Mouse (Mus musculus): ENCODE data around the gene Lmo1.

The Lmo1 gene

GRCm38 (mm10) chr7:109174949-109175669 is at the start of gene Lmo1:
Gene Lmo1 (minus strand): TSS chr7:109175207.
- peak; percentile 24 for DNase-seq

- DNase-seq = no peak
These were observed 46.7 kb upstream of the Lmo1 start for GRCm38 (mm10) chr7:109221716-109222110.

DNA sequence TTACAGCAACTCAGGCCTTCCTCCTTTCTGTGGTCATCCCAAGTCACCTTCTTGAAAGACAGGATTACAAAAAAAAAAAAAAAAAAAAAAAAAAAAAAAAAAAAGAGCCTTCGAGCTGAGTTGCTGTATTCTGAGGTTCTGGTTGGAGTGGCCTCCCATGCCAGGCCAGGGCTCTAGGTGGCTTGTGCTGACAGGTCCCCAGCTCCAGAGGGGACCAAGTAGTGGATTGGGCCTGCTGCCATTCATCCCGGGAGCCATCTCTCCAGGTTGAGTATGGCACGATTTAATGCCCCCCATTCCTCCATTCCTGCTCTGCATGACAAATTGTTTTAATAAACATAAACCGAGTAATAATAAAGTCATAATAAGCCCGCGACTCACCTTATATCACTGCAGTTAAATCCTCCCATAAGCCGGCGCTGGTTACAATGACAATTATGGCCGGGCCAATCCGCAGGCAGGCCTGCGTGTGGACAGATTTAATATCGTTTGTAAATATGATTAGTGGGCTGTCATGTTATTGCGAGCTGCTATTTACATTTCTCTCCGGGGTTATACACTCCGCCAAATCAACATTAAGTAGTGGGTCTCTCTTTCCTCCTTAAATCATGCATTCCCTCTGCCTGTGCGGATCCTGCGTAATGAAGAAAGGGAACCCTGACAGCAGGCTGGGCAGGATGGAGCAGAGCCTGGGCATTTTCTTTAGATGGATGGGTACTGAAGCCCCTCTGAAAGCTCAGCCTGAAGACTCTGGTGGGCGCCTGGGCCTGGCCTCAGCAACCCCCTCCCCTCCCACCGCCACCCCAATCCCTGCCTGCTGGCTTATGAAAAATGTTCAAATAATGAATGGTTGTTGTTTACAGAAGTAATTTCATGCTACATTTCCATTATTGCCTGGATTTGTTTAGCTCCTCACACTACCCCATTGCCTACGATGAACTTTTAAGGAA is 46.0 kb upstream of the Lmo1 start:
- DNase-seq = no peak

DNA sequence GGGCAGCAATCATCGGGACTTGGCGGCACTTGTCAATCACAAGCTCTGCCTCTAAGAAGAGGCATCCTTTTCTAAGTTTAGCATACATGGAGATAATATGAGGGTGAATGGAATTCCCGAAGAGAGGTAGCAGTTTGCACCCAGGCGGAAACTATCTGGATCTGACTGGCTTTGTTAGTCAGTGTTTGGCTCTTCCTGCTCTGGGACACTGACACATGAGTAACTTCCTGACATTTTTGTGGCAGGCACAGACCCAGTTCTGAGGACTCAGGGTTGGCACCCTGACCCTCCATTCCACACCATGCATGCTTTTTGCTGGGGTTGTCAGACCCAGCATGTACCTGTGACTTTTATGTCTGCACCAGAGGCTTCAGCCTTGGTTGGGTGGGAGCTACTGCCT is 45.0 kb upstream of the Lmo1 start:
- DNase-seq = no peak

GRCm38 (mm10) chr7:109218977-109219271 is 43.9 kb upstream of the Lmo1 start:
- no peak for DNase-seq

DNA sequence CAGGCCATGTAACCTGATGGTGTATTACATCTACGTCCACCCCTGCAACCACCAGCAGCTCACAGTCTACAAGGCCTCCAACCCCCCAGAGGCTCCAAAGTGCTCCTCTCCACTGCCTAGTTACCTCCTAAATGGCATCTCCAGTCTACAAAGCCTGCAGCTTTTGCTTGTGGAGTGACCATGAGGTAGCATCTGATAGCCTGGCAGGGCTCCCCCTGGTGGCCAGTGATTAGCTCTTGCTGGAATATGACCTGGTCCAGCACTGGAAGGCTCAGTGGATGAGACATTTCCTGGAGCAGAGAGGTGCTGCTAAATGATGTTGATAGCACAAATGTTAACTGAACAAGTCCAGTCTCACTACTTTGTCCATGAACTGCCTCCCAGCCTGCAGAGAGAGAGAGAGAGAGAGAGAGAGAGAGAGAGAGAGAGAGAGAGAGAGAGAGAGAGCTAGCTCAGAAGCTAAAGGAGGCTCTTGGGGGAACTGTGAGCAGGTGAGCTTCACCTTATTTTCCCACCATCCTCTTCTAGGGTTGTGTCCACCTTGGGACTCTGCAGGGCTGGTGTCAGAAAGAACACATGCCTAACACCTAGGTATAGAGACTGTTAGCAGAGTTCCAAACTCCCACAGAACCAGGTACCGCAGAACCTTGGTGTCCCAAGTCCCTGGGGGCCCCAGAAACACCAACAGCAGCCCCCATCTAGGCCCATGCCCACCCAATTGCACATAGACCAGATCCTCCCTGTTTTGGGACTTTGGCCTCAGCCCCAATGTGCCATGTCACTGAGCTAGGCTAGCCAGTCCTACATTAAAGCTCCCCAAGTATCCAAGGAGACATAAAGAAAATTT is 43.3 kb upstream of the Lmo1 start:
- DNase-seq = peak; percentile 69

GRCm38 (mm10) chr7:109209804-109210203 is 34.8 kb upstream of the Lmo1 start:
- no peak for DNase-seq

GRCm38 (mm10) chr7:109207811-109208210 is 32.8 kb upstream of the Lmo1 start:
- DNase-seq = no peak

DNA sequence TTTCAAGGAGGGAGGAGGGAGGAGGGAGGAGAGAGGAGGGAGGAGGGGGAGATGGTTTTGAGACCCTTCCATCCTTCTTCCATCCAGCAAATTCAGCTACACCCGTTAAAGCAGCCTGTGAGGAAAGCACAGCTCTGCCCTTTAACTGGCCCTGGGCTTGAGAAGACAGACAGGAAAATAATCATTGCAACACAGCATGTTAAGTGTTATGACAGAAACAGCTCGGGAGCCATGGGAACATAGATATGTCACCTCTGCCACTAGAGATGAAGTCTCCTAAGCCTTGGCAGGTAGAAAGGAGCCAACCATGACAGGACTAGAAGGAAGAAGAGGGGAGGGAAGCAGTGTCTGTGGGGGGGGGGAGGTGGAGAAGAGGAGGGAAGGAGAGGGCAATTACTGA is 31.4 kb upstream of the Lmo1 start:
- DNase-seq = no peak

DNA sequence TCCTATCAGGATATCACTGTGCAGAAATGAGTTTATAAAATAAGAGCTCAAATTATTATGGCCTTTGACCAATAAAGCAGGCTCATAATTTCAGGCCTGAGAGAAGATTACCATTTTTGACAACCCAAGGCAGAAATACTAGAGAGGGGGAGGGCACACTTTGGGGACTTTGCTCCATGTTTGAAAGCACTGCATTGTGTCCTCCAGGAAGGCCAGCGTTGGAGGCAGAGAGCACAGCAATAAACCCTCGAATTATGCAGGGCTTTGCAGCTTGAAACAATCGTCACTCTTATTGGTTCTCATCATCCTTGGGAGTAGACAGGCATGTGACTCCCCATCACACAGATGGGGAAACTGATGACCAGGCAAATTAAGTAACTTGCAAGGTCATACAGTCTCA is 28.1 kb upstream of the Lmo1 start:
- DNase-seq = no peak

- no peak for DNase-seq
These were observed 25.6 kb upstream of the Lmo1 start for GRCm38 (mm10) chr7:109200559-109200958.

DNA sequence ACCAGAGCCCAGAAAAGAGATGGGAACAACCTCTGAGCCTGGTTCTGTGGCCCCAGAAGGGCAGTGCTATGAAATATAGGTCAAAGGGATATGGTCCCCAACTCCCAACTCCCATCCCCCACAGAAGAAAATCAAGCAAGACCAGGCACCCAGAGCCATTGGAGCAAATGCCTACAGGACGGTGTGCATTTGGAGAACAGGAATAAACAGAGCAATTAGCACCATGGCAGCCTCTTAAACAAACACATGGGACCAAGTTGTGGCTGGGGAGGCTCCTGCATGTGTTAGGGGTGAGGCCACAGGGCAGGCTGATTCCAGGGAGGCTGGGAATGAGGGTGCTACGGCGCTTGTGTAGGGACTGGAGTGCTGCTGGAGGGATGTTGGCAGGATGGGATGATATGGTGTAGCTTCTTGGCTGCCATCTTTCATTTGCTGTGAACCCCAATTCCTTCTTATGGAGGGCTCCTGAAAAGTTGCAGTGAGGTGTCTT is 22.2 kb upstream of the Lmo1 start:
- no peak for DNase-seq

DNA sequence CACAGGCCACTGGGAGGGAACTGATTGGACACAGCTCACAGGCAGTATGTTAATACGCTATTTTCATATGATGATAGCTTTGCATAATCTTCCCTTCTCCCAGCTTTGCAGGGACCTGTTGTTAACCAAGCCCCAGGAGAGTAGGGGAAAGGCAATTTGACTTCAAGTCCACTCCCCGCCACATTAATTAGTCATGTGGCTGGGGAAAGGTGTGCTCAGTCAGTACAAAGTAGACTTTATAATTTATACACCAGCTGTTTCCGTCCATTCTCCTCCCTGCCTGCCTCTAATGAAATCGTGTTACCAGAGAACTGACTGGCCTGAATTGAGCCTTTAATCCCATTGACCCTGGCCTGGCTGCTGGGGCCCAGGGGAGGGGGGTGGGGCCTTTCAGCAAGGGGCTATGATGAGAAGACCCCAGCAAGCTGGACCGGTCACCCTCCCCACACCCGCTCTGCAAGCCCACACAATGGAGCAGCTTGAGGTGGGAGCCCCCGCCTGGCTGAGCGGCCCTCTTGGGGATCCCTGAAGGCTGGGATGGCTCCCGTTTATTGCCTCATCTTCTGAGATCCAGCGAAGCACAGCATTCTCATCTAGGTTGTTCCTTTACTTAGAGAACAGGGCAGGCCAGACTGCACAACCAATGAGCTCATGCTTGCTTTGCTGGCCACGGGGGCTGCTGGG is 21.5 kb upstream of the Lmo1 start:
- DNase-seq = no peak

DNA sequence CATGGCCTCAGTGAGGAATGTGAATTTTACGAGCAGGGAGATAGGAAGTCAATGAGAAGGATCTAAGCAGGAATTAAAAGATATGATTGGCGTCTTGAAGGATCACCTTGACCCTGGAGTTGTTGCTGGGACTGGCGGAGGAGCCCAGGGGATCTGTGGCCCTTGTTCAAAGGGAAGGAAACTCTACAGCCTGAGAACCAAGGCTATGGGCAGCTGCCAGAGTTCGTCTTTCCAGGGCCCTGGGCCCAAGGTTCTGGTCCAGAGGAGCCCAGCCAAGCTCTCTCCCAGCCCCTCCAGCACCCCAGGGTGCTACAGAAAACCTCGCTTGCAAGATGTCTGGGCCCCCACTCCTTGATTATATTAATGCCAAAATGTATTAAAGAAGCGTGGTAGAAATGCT is 21.0 kb upstream of the Lmo1 start:
- DNase-seq = no peak

DNA sequence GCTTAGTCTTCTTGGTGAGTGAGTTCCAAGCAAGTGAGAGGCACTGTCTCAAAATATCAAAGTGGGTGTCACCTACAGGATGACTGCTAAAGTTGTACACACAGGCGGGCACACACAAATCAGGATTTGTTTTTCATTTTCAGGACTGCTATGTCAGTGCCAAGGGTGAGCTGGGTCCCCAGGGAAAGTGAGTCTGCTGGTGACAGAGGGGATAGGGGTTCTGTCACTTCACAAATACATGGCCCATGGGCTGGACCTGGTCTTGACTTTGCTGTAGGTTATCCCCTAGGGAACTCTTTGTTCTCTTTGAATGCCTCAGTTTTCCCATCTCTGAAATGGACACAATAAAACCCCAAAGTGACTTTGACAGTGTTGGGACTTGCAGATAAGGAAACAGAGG is 19.8 kb upstream of the Lmo1 start:
- DNase-seq = no peak

DNA sequence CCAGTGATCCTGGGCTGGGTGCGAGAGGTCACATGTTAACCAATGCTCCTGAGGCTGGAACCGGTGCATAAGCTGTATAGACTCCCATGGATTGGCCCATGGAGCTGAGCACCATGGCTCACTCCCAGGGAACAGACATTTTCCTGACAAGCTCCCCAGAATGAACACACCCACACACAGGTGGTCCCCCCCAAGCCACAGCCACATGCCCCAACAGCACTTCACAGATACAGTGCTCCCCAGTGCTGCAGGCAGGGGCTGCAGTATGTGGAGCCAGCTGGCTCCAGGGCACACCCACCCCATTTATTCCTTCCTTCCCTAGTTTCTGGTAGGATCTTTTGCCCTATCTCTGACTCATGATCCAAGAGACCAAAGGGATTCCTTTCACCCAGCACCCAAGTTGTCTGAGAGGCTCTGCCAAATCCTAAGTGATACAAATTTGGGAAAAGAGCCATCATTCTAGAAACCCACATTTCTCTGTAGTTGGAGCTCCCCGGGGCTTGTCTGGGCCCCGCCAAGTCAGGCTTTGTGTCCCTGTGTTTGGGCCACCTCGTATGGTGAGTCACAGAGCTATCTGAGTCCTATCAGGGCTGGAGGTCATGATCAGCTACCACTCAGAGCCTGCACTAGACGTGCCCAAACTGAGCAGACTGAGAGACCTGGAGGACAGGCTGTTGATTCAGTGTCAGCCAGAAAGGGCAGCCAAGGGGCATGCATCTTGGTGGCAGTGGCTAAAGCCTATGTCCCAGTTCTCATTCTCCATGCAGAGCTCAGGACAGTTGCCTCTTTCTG is 12.4 kb upstream of the Lmo1 start:
- no peak for DNase-seq

DNA sequence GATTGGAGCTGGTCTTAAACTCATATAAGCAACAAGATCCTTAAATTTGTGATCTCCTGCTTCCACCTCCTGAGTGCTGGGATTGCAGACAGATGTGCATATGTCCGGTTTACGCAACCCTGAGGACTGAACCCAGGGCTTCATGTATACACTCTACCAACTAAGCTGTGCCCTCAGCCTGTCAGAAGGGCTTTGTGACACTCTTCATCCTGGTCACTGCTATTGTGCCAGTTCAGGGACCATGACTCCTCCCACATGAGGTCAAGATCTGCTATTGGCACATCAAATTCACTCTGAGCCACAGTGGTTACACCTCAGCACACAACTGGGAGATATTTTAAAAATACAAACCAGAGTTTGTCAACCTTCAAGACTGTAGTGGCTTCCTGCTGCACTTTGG is 11.0 kb upstream of the Lmo1 start:
- no peak for DNase-seq

DNA sequence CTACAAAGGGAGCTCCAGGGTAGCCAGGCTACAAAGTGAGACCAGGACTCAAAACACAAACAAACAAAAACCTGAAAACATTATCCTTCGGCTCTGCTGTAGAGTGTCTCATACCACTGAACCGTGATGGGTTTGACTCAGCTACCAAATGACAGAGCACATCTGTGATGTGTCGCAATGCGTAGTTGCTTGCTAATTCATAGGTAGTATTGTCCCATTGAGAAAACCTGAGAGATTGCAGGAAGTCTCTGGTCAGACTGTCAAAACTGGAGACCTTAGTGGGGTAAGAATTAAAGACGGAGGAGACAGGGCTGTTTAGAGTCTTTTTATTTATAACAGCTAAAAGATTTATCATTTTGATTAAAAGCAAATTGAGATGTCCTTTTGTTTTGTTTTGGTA is 10.6 kb upstream of the Lmo1 start:
- DNase-seq = no peak

DNA sequence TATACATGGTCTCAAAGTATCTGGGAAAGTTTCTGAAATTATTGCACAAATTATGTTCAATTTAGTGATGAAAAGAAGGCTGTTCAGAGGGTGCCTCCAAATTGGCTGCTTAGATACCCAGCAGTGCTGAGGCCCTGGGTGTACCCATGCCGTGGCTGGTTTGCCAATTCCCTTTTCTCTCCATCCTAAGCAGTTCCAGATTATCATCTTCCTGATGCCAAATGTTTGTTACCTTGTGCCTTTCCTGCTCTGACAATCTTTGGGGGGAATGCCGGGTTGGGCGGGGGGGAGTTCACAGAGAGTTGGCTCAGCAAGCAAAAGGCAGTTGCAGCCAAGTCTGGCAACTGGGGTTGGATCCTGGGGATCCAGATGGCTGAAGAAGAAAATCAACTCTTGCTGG is 1.7 kb upstream of the Lmo1 start:
- no peak for DNase-seq

- no peak for DNase-seq
These were observed 941 bp upstream of the Lmo1 start for GRCm38 (mm10) chr7:109175670-109176625.
